Mouse (Mus musculus) neutrophil, adult 5-6 weeks (primary cell): ENCODE results near the gene Gm9944. TPM values are rescaled to one million over a fixed set of nuclear protein-coding genes. Genes with fewer than 3 reads are reported as not detected.

Source experiments
- ATAC-seq: fragments of 151-379, 151-347 bp; 2 replicates; pipeline ENCODE4 v1.8.0; 2017; ENCODE audit warnings: mild to moderate bottlenecking, moderate TSS enrichment; ENCODE audit not compliant: insufficient number of reproducible peaks, poor library complexity, low FRiP score, severe bottlenecking; ENCODE audit errors: extremely low read depth
- total RNA-seq: library from RNA; stranded (forward); fragments of 200-1000 nt; gene quantifications from 2 replicates; pipeline ENCODE4 v1.2.3, GENCODE M21; 2017

Gm9944 gene
- not detected in 2 replicates for total RNA-seq

GRCm38 (mm10) chr4:144453217-144453616, at the start of gene Gm9944:
Gene Gm9944, minus strand, starts transcription at chr4:144453317.
- no peak for ATAC-seq

- no peak for ATAC-seq
Observed at GRCm38 (mm10) chr4:144493331-144493730, 40.2 kb upstream of the Gm9944 start.

GRCm38 (mm10) chr4:144468091-144468490, 15.0 kb upstream of the Gm9944 start:
- ATAC-seq: no peak

GRCm38 (mm10) chr4:144465206-144465605, 12.1 kb upstream of the Gm9944 start:
- ATAC-seq: no peak

DNA sequence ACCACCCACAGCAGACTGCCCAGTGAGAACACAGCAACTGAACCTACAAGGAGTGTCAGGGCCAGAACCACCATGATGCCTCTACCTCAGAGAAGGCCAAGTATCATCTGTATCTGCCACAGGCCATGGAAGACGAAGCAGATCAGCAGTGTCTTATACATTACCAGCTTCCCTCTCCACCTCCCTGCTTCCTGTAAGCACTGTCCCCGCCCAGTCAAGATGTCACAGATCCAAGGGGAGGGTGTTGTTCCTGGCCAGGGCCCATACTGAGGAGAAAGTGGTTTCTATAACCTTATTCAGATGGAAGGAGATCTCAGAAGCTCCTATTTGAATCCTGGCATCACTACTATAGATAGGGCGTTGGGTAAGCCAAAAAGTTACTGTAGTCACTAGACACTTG, 10.5 kb upstream of the Gm9944 start, which contains the start of gene Aadacl3:
Gene Aadacl3, minus strand, starts transcription at position 101 of the 400 bp plus-strand sequence.
- ATAC-seq: no peak

- no peak for ATAC-seq
Observed at GRCm38 (mm10) chr4:144448546-144448945, 4.6 kb downstream of the Gm9944 start.

DNA sequence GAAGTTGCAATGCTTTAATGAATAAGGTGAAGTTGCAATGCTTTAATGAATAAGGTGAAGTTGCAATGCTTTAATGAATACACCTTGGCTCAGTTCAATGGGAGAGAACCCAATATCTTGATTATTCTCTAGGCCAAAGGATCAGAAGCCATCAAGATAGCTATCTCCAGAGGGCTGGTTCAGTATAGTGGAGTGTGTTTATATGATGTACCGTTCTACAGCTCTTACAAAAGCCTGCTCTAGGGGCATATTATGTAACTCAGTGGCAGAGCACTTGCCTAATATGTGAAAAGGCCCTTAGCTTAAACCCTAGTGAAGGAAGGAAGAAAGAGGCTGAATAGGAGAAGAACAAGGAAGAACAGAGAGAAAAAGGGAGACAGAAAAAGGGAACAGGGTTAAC, 11.5 kb downstream of the Gm9944 start:
- no peak for ATAC-seq

- no peak for ATAC-seq
Observed at GRCm38 (mm10) chr4:144441095-144441494, 12.0 kb downstream of the Gm9944 start.

- ATAC-seq: no peak
Observed at GRCm38 (mm10) chr4:144438672-144439071, 14.4 kb downstream of the Gm9944 start, which contains the start of gene 1700012P22Rik. Gene 1700012P22Rik, minus strand, starts transcription at chr4:144438772.

DNA sequence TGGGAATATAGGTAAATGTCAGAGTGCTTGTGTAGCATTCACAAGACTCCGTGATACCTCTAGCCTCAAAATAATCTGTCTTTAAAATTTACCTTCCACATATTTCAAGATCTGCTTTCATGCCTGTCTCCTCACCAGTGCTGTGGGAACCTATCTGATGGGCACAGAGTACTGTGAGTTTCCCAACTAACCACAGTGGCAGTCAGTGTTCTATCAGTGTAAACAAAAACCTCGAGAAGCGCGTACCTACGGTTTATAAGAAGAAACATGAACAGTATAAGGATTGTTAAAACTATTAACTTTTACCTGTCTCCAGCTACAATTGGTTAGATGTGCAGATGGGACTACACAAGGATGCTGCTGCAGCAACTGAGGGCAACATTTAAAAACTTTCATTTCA, 19.9 kb downstream of the Gm9944 start:
- ATAC-seq: no peak

DNA sequence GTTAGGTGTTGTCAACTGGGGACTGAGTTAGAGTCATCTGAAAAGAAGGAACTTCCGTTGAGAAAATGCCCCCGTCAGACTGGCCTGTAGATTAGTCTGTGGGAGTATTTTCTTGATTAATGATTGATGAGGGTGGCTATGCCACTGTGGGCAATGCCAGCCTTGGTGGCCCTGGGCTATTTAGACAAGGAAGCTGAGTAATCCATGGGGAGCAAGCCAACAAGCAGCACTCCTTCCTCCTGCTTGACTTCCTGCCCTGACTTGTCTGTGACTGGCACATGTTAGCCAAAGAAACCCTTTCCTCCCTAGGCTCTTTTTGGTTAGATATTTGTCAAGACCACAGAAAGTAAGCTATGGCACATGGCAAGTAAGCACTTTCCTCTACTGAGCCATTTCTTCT, 22.4 kb downstream of the Gm9944 start:
- ATAC-seq: no peak

DNA sequence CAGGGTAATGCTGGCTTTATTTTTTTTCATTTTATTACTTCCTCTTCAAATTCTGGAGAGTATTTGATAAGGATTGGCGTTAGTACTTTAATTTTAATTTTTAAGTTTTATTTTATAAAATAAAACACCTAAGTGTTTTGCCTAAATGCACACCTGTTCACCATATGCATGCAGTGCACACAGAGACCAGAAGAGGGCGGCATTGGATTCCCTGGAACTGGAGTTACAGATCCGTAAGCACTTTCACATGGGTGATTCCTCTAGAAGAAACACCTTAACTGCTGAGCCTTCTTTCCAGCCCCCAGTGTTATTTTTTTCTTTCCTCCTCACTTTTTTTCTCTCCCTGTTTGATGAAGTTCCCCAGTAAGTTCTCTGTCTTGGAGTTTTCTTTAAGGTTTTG, 24.2 kb downstream of the Gm9944 start:
- ATAC-seq: no peak

- ATAC-seq: no peak
Observed at GRCm38 (mm10) chr4:144424590-144424989, 28.5 kb downstream of the Gm9944 start.

- ATAC-seq: no peak
Observed at GRCm38 (mm10) chr4:144420644-144421043, 32.5 kb downstream of the Gm9944 start.

- ATAC-seq: no peak
Observed at GRCm38 (mm10) chr4:144408290-144408689, 44.8 kb downstream of the Gm9944 start, which contains the start of gene Pramef12. Gene Pramef12, minus strand, starts transcription at chr4:144408464.

DNA sequence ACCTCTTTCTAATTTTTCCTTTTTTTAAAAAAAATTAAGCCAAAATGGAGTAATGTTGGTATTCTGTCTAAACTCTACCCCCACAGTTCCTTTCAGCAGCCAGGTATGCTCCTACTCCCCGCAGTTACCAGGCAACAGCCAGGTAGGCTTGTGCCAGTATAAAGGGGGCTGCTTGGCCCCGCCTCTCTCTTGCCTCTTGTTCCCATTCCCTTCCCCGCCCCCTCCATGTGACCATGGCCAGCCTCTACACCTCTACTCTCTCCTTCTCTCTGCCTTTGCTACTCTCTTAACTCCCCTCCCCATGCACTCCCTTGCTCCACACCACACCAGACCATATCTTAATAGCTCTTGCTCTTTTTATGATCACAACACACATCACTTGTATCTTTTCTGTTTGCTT, 46.9 kb downstream of the Gm9944 start:
- ATAC-seq: no peak

DNA sequence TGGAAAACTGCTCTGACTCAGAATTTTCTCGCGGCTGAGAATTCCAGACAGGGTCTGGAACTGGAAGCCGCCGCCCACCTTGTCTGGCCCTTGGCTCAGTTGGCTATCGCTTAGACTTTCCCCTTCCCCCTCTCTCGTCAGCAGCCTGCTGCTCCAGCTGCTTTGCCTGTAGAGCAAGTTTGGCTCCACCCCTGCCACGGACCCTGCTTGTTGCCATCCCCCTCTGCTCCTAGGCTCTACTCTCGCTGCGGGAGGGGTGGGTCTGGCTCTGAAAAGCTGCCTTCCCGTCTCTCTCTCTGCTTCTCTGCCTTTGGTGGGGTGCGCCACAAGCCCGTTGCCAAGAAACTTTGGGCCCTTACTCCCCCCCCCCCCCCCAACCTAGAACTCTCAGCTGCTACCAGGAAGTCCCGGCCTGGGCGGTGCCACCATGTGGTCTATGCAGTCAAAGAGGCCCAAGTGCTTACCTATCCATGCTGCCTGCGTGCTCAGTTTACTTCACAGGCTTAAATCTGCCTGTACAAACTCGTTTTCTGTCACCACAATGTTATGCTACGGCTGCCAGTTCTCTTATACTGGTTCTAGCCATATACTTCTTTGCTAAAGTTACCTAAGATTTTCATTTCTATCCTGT, 48.5 kb downstream of the Gm9944 start:
- no peak for ATAC-seq
